Mouse (Mus musculus): ENCODE measurements around the gene Zbtb12.
"Not testable (repeated sequence)": the region's sequence is repeated elsewhere in the genome, so short reads cannot be mapped to it uniquely, and the experiment has no call there.

The Zbtb12 gene

DNA sequence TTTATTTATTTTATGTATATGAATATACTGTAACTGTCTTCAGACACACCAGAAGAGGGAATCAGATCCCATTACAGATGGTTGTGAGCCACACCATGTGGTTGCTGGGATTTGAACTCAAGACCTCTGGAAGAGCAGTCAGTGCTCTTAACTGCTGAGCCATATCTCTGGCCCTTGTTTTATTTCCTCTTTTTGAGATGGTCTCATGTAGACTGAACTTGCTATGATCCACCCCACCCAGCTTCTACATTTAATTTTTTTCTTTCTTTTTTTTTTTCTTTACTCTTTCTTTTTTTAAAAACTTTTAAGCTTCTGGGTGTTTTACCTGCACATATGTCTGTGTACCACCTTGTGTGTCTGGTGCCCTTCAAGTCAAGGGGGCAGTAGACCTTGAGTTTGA, 21.5 kb downstream of the Zbtb12 start:
- DNase-seq (ENCODE audit: low spot score in 2 of 2), result not testable (repeated sequence)

DNA sequence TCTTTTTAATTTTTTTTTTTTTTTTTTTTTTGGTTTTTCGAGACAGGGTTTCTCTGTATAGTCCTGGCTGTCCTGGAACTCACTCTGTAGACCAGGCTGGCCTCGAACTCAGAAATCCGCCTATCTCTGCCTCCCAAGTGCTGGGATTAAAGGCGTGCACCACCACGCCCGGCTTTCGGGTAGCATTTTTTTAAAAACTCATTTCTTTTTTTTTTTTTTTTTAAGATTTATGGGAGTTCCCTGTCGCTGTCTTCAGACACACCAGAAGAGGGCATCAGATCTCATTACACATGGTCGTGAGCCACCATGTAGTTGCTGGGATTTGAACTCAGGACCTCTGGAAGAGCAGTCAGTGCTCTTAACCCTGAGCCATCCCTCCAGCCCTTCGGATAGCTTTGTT, 22.7 kb downstream of the Zbtb12 start:
- not testable (repeated sequence) for DNase-seq (ENCODE audit: low spot score in 2 of 2)

GRCm38 (mm10) chr17:34902895-34903294, 23.6 kb downstream of the Zbtb12 start:
- DNase-seq (ENCODE audit: low spot score in 2 of 2), result no peak

GRCm38 (mm10) chr17:34910982-34911381, 31.7 kb downstream of the Zbtb12 start:
- DNase-seq (ENCODE audit: low spot score in 2 of 2), result no peak

GRCm38 (mm10) chr17:34911945-34912351, 32.7 kb downstream of the Zbtb12 start:
- peak; percentile 85 to 97 for DNase-seq (ENCODE audit: low spot score in 2 of 2)

DNA sequence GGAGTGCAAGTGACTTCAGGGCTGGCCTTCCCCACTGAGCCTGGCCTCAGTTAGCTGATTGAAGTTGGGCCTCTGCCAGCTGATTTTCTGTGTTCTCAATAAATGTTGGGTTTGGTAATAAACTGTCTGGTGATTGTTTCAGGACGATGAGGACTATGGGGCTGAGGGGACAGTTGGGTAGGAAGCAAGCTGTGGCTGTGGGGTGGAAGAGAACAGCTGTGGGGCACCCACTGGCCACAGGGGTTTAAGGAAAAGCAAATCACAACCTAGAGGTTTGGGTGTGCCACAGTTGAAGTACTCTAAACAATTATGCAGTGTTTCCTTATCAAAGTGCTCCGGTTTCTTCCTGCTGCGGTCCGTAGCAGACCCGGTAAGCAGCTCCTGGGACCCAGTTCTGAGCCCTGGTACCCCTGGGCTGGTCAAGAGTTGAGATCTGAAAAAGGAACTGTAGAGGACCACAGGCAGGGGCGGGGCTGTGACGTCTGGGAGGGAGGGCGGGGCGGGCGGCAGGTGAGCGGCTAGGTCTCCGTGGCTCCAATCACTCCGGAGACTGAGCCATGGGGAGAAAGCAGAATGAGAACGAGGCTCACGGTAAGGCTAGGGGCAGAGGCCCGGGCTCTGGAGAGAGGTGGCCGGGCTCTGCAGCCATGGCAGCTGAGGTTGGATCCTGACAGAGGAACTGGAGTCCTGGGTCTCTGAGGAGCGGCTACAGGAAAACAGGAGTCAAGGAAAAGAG, 34.8 kb downstream of the Zbtb12 start, which contains the start of gene Slc44a4:
TSS of gene Slc44a4 (plus strand) at position 537 of the 736 bp plus-strand sequence.
- DNase-seq (ENCODE audit: low spot score in 2 of 2), result no peak

DNA sequence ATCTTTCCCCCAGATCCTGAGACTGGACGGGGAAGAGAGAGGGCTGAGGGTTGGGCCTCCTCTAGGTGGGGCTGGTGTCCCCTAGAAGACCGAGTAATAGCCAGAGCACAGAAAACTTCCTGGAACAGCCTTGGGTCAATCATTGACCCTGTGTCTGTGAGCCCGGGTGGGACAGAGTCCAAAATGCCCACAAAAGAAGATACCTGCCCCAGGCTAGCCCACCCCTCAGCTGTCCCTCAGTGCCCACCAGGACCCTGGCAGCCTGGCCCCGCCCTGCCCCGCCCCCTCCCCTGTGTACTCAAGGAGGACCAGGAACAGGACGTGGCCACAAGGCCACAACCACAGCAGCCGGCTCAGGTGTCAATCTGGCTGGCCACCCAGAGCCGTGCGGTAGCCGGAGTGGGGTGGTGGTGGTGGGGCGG, 36.1 kb downstream of the Zbtb12 start:
- DNase-seq (ENCODE audit: low spot score in 2 of 2), result no peak

DNA sequence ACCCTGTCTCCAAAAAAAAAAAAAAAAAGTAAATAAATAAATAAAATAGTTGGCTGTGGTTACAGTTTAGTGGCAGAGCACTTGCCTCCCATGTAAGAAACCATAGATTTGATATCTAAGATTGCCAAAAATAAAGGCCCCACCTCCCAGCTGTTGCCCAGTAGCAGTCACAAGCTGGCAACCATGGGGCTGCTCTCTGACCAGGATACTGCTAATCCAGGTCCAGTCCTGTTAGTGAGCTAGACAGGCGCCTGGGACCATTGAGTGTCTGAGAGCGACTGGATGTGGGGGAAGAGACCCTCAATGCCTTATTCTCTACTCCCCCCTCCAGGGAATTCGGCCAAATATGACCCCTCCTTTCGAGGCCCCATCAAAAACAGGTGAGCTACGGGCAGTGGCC, 37.0 kb downstream of the Zbtb12 start:
- no peak for DNase-seq (ENCODE audit: low spot score in 2 of 2)

- no peak for DNase-seq (ENCODE audit: low spot score in 2 of 2)
Observed at GRCm38 (mm10) chr17:34917188-34917587, 37.9 kb downstream of the Zbtb12 start.

GRCm38 (mm10) chr17:34922939-34923338, 43.7 kb downstream of the Zbtb12 start:
- DNase-seq (ENCODE audit: low spot score in 2 of 2), result no peak

GRCm38 (mm10) chr17:34924258-34924657, 45.0 kb downstream of the Zbtb12 start:
- DNase-seq (ENCODE audit: low spot score in 2 of 2), result no peak

- DNase-seq (ENCODE audit: low spot score in 2 of 2), result no peak
Observed at GRCm38 (mm10) chr17:34927306-34928019, 48.2 kb downstream of the Zbtb12 start.

- no peak for DNase-seq (ENCODE audit: low spot score in 2 of 2)
Observed at GRCm38 (mm10) chr17:34928841-34929240, 49.6 kb downstream of the Zbtb12 start.

DNA sequence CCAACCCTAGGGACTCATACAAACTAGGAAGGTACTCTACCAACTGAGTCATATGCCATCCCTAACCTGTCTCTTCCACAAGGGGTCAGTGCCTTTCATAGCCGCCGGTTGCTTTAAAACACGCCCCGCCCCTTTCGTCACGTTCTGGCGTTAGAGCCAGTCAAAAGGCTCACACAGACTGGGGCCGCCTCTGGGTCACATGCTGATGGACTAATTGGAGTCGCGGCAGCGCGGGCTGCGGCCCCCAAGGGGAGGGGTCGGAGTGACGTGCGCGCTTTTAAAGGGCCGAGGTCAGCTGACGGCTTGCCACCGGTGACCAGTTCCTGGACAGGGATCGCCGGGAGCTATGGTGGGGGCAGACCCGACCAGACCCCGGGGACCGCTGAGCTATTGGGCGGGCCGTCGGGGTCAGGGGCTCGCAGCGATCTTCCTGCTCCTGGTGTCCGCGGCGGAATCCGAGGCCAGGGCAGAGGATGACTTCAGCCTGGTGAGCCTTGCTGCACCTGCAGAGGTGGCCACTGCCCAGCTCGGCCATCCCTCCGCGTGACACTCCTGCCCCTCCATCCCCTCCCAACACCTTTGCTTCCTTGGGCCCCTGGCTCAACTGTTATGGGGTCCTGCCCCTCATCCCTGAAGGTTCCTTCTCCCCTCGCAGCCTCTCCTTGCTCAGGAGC, 51.9 kb downstream of the Zbtb12 start, which contains the start of gene Neu1:
TSS of gene Neu1 (plus strand) at position 193 of the 674 bp plus-strand sequence.
- DNase-seq (ENCODE audit: low spot score in 2 of 2), result peak; percentile 95 to 97

GRCm38 (mm10) chr17:34931735-34932098, 52.4 kb downstream of the Zbtb12 start:
- no peak for DNase-seq (ENCODE audit: low spot score in 2 of 2)

- DNase-seq (ENCODE audit: low spot score in 2 of 2), result no peak
Observed at GRCm38 (mm10) chr17:34932287-34932686, 53.0 kb downstream of the Zbtb12 start.

DNA sequence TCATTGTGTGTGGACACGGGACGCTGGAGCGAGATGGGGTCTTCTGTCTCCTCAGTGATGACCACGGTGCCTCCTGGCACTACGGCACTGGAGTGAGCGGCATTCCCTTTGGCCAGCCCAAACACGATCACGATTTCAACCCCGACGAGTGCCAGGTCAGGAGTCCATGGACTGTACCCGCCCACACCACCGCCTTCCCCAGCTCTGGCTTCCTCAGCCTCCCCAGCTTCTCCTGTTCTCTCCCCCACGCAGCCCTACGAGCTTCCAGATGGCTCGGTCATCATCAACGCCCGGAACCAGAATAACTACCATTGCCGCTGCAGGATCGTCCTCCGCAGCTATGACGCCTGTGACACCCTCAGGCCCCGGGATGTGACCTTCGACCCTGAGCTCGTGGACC, 54.7 kb downstream of the Zbtb12 start:
- DNase-seq (ENCODE audit: low spot score in 2 of 2), result no peak

DNA sequence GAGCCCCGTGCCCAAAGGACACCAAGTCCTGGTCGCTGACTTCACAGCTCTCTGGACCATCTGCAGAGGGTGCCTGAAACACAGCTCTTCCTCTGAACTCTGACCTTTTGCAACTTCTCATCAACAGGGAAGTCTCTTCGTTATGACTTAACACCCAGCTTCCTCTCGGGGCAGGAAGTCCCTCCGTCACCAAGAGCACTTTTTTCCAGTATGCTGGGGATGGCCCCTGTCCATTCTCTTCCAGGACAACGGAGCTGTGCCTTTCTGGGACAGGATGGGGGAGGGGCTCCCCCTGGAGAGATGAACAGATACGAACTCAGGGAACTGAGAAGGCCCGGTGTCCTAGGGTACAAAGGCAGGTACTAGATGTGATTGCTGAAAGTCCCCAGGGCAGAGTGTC, 55.5 kb downstream of the Zbtb12 start:
- no peak for DNase-seq (ENCODE audit: low spot score in 2 of 2)

- DNase-seq (ENCODE audit: low spot score in 2 of 2), result no peak
Observed at GRCm38 (mm10) chr17:34937960-34938505, 58.8 kb downstream of the Zbtb12 start.

GRCm38 (mm10) chr17:34941344-34942041, 62.2 kb downstream of the Zbtb12 start:
- DNase-seq (ENCODE audit: low spot score in 2 of 2), result no peak

DNA sequence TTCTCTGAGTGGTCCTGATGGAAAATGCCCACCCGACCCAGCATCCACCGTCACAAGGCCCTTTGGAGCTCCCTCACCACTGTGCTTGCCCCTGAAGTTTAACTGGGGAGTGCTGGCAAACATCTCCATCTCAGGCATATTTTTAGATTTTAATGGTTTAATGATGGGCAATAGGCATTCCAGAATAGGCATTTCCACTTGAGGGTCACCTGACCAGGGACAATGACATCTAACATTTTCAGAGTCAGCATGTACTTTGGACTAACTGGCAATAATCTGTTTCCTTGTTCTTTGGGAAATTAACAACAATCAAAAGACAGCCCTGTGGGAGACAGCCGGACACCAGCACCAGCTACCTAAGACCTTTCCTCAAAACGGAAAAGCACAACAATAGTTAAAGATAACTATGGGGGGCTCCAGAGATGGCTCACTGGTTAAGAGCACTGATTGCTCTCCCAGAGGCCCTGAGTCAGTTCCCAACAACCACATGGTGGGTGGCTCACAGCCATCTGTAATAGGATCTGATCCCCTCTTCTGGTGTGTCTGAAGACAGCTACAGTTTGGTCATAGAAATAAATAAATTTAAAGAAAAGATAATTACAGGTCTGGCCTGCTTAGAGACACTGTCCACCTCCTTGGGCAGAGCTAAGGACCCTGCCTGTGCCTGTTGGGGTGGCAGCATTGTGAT, 64.0 kb downstream of the Zbtb12 start:
- DNase-seq (ENCODE audit: low spot score in 2 of 2), result no peak

Data from spleen, postnatal 4 days (tissue).